Mouse (Mus musculus): ENCODE results near the gene Abcf2. TPM values are rescaled to one million over a fixed set of nuclear protein-coding genes. Genes with fewer than 3 reads are reported as not detected.
A peak's percentile ranks its signal among the peaks of the same experiment; 100 is the strongest.

Gene Abcf2
- polyA plus RNA-seq, 1 experiment from 2014 or later, result 57.4 TPM

DNA sequence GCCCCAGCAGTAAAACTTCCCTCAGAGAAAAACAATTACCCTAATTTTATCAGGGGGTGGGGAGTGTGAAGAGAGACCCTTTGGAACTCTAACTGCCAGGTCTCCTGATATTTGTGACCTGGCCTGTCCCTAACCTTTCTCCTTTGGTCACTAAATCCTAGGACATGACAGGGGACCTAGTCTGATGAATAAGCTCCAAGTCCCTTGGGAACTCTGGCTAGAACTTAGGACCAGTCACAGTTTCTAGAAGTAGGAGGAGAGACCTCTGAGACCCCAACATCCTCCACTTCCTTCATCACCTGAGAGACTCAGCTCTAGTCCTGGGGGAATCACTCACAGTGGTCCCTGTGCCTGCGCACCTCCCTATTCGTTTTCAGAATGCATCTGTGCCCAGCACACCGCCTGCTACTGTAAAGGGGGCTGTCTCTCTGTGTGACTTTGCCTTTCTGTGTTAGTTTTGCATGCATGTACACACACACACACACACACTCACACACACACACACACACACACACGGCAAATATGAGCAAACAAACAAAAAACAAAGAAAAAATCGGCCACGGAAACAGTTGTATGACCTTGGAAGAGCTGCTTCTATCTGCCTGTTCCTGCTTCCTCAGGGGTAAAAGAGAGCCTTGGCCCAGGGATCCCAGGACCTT, 28.2 kb upstream of the Abcf2 start:
- H3K4me3 ChIP-seq (ENCODE audit: control insufficient read depth in 1 of 2, insufficient read depth in 1 of 2, low read depth in 1 of 2, low read length in 2 of 2), result peak overlapping the region; percentile 70 to 88
- H3K27me3 ChIP-seq (ENCODE audit: control insufficient read depth, insufficient read depth, low read length), result no peaks in the 10 kb centered on the region
- H3K27ac ChIP-seq (replicated peaks in 1 of 2; ENCODE audit: control insufficient read depth in 1 of 2, insufficient read depth in 1 of 2, low read depth in 2 of 2, low read length in 2 of 2), result peak overlapping the region; percentile 93 to 100
- H3K4me2 ChIP-seq (ENCODE audit: low read length), result peak overlapping the region; percentile 91
- H3K4me1 ChIP-seq (ENCODE audit: control insufficient read depth in 2 of 2, insufficient read depth in 2 of 2, low read length in 2 of 2), result peaks cover 41 to 55% of the 10 kb centered on the region in 2 experiments
- H3K36me3 ChIP-seq (ENCODE audit: control insufficient read depth, insufficient read depth, low read length), result no peaks in the 10 kb centered on the region
- no peak for ATAC-seq (ENCODE audit: insufficient number of reproducible peaks, insufficient read depth, low FRiP score, low read depth)
- no peaks in the 10 kb centered on the region for H3K9me3 ChIP-seq (ENCODE audit: control insufficient read depth, low read length)
- H3K9ac ChIP-seq (ENCODE audit: low read length), result peak overlapping the region; percentile 95
- 13% methylated on average over 6 of the region's 6 CpGs for WGBS

DNA sequence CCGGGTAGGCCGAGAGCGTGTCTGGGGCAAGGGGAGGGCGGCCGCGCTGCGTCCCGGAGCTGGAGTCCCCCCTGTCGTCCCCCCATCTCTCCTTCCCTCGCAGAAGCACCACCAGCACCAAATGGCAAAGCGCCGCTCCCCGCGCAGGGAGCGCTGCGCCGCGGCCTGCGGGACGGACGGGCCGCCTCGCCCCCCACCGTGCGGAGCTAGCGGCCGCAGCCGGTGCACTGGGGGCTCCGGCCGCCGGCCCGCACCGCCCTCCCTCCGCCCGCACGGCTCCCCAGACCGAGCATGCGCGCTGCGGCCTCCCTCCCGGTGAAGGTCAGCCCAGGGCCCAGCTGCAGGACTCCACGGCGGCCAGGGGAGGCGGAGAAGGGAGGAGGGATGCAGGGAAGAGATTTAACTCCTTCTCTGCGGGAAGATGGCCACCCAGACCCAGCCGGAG, 27.4 kb upstream of the Abcf2 start:
- H3K36me3 ChIP-seq (ENCODE audit: control insufficient read depth, insufficient read depth, low read length), result no peaks in the 10 kb centered on the region
- no peaks in the 10 kb centered on the region for H3K9me3 ChIP-seq (ENCODE audit: control insufficient read depth, low read length)
- peaks cover 40 to 57% of the 10 kb centered on the region in 2 experiments for H3K4me1 ChIP-seq (ENCODE audit: control insufficient read depth in 2 of 2, insufficient read depth in 2 of 2, low read length in 2 of 2)
- no peaks in the 10 kb centered on the region for H3K27me3 ChIP-seq (ENCODE audit: control insufficient read depth, insufficient read depth, low read length)
- ATAC-seq (ENCODE audit: insufficient number of reproducible peaks, insufficient read depth, low FRiP score, low read depth), result peak; percentile 77
- H3K4me3 ChIP-seq (ENCODE audit: control insufficient read depth in 1 of 2, insufficient read depth in 1 of 2, low read depth in 1 of 2, low read length in 2 of 2), result peak overlapping the region; percentile 70 to 88
- peak overlapping the region; percentile 95 for H3K9ac ChIP-seq (ENCODE audit: low read length)
- peak overlapping the region; percentile 91 for H3K4me2 ChIP-seq (ENCODE audit: low read length)
- H3K27ac ChIP-seq (replicated peaks in 1 of 2; ENCODE audit: control insufficient read depth in 1 of 2, insufficient read depth in 1 of 2, low read depth in 2 of 2, low read length in 2 of 2), result peak overlapping the region; percentile 93 to 100
- under 1% methylated on average over 45 of the region's 46 CpGs for WGBS

DNA sequence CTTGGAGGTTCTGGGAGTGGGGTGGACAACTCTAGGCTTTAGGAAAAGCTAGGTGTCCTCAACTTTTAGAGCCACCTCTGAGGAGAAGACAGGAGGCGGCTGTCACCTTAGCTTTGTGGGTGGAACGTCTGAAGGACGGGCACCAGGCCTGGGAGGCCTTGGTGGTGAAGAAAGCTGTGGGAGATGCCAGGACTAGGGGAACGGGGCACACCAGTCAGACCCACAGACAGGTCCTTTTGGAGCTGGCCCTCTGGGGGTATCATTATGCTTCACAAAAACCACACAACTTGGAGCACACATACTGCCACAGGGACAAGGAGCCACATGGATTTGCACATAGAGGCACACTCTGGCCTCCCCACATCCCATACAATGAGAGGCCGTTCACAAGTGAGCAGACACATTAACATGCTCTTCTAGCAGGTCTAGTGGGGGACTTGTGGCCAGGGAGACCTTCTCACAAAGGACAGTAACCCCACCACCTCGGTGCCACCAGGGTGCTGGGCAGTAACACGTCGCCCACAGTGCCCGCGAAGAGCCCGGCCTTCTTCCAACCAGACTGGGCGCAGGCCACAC, 26.9 kb upstream of the Abcf2 start:
- Histone ChIP-seq H3K9me3 (ENCODE audit: control insufficient read depth, low read length) (no peaks in the 10 kb centered on the region), H3K36me3 (ENCODE audit: control insufficient read depth, insufficient read depth, low read length) (no peaks in the 10 kb centered on the region), H3K4me1 (ENCODE audit: control insufficient read depth in 2 of 2, insufficient read depth in 2 of 2, low read length in 2 of 2) (peaks cover 38 to 57% of the 10 kb centered on the region in 2 experiments), H3K4me2 (ENCODE audit: low read length) (peak overlapping the region; percentile 91), H3K27ac (replicated peaks in 1 of 2; ENCODE audit: control insufficient read depth in 1 of 2, insufficient read depth in 1 of 2, low read depth in 2 of 2, low read length in 2 of 2) (peak overlapping the region; percentile 93 to 100), H3K27me3 (ENCODE audit: control insufficient read depth, insufficient read depth, low read length) (no peaks in the 10 kb centered on the region), H3K4me3 (ENCODE audit: control insufficient read depth in 1 of 2, insufficient read depth in 1 of 2, low read depth in 1 of 2, low read length in 2 of 2) (peak overlapping the region; percentile 70 to 88), H3K9ac (ENCODE audit: low read length) (peak overlapping the region; percentile 95)
- 14% methylated on average over 12 of the region's 12 CpGs for WGBS
- ATAC-seq (ENCODE audit: insufficient number of reproducible peaks, insufficient read depth, low FRiP score, low read depth), result no peak

DNA sequence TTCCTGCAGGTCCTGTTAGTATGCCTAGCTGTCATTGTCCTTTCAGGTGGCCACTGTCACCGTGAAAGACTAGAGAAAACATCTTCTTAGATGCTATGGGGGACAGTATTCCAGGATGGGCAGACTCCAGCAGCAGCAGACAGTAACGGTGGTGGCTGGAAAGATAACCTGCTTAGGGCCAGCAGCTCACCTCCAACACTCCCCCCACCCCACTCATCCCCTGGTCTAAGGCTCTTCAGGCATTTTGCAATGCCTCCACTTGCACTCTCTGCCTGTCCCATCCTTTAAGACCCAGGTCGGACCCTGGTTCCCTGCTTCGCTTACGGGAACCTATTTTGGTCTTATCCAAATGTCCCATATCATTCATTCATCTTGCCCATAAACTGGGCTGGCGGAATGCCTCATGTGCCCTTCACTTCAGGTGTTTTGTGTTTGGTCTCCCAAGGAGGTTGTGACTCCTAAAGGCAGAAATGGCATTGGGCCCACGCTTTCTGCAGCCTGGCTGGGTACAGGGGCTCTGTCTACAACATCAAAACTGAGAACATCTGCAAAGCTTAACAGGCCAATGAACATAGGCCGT, 26.3 kb upstream of the Abcf2 start:
- WGBS, result 51% methylated on average over 8 of the region's 8 CpGs
- no peak for ATAC-seq (ENCODE audit: insufficient number of reproducible peaks, insufficient read depth, low FRiP score, low read depth)

DNA sequence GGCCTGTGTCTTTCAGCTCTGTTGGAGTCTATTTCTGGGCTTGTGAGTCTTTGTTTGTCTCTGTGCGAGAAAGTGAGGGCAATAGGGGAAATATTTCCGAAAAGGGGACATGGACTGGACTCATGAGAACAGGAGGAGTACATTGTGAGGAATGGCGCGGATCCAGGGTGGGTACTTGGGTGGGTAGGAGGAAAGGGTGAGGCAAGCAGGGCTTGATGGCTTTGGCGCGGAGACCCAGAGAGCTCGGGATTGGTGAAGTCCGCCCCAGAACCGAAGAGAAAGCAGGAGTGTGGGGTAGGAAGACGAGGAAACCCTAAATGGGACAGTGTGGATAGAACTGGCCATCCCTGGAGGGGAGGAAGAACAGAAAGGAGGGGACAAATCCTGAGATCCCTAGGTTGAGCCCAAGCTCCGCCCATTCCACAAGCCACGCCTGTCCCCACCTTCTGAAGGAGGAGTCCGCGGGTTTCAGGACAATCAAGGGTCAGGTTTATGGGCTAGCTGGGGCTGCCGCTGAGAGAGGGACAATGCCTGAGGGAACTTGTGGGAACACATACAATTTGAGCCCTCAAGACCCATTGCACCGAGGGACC, 25.6 kb upstream of the Abcf2 start:
- H3K4me3 ChIP-seq (ENCODE audit: control insufficient read depth in 1 of 2, insufficient read depth in 1 of 2, low read depth in 1 of 2, low read length in 2 of 2), result peak overlapping the region; percentile 71 to 84
- no peaks in the 10 kb centered on the region for H3K9me3 ChIP-seq (ENCODE audit: control insufficient read depth, low read length)
- H3K4me1 ChIP-seq (ENCODE audit: control insufficient read depth in 2 of 2, insufficient read depth in 2 of 2, low read length in 2 of 2), result peaks cover 47 to 65% of the 10 kb centered on the region in 2 experiments
- peak; percentile 49 for ATAC-seq (ENCODE audit: insufficient number of reproducible peaks, insufficient read depth, low FRiP score, low read depth)
- peak overlapping the region; percentile 91 for H3K4me2 ChIP-seq (ENCODE audit: low read length)
- no peaks in the 10 kb centered on the region for H3K27me3 ChIP-seq (ENCODE audit: control insufficient read depth, insufficient read depth, low read length)
- peak overlapping the region; percentile 99 to 100 for H3K27ac ChIP-seq (replicated peaks in 1 of 2; ENCODE audit: control insufficient read depth in 1 of 2, insufficient read depth in 1 of 2, low read depth in 2 of 2, low read length in 2 of 2)
- peak overlapping the region; percentile 95 for H3K9ac ChIP-seq (ENCODE audit: low read length)
- WGBS, result 2% methylated on average over 16 of the region's 16 CpGs
- no peaks in the 10 kb centered on the region for H3K36me3 ChIP-seq (ENCODE audit: control insufficient read depth, insufficient read depth, low read length)

More for the DNA sequence above, 26.3 kb upstream of the Abcf2 start:
- Histone ChIP-seq H3K4me1 (ENCODE audit: control insufficient read depth in 2 of 2, insufficient read depth in 2 of 2, low read length in 2 of 2) (peaks cover 41 to 58% of the 10 kb centered on the region in 2 experiments), H3K36me3 (ENCODE audit: control insufficient read depth, insufficient read depth, low read length) (no peaks in the 10 kb centered on the region), H3K4me3 (ENCODE audit: control insufficient read depth in 1 of 2, insufficient read depth in 1 of 2, low read depth in 1 of 2, low read length in 2 of 2) (peak overlapping the region in 1 of 2 experiments; percentile 84; a peak in 1 of 4 replicates), H3K27me3 (ENCODE audit: control insufficient read depth, insufficient read depth, low read length) (no peaks in the 10 kb centered on the region), H3K9me3 (ENCODE audit: control insufficient read depth, low read length) (no peaks in the 10 kb centered on the region), H3K9ac (ENCODE audit: low read length) (peak overlapping the region; percentile 95), H3K4me2 (ENCODE audit: low read length) (peak overlapping the region; percentile 91), H3K27ac (replicated peaks in 1 of 2; ENCODE audit: control insufficient read depth in 1 of 2, insufficient read depth in 1 of 2, low read depth in 2 of 2, low read length in 2 of 2) (peak overlapping the region; percentile 93 to 100)

DNA sequence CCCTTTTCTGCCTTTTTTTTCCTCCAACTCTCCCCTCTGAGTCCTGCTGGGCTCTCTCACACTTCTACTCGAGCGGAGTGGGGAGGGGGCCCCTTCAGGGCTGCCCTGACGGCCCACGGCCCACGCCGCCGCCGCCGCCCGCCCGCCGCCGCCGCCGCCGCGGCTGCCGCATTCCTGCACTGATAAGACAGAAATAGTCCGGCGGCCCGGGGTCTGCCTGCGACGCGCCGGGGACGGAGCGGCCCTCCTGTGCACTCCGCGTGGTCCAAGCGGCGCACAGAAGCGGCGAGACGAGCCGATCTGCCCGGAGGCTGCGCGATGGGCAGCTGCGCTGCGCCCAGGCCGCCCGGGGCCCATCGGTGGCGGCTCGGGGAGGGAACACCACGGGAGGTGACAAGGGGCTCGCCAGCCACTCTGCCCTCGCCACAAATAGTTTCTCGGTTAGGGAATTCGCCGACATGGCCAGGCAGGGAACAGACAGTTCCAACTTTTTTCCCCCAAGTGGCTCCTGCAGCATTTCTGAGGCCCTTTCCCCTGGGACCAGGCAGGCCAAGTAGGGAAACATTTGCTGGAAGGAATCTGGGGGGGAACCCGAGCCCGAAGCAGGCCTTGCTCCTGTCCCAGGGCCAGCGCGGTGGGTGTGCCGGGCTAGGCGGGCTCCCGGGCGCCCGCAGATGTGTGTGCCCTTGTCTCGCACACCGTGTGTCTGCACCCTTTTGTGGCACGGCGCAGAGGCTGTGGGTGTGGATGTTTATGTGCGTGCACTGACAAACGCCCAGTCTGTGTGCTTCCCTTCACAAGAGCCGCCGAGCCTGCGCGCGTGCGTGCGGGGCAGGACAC, 24.9 kb upstream of the Abcf2 start:
- Histone ChIP-seq H3K4me2 (ENCODE audit: low read length) (peak overlapping the region; percentile 91), H3K27ac (replicated peaks in 1 of 2; ENCODE audit: control insufficient read depth in 1 of 2, insufficient read depth in 1 of 2, low read depth in 2 of 2, low read length in 2 of 2) (peak overlapping the region; percentile 99 to 100), H3K9ac (ENCODE audit: low read length) (peak overlapping the region; percentile 95), H3K4me3 (ENCODE audit: control insufficient read depth in 1 of 2, insufficient read depth in 1 of 2, low read depth in 1 of 2, low read length in 2 of 2) (peak overlapping the region; percentile 71 to 84), H3K4me1 (ENCODE audit: control insufficient read depth in 2 of 2, insufficient read depth in 2 of 2, low read length in 2 of 2) (peaks cover 49 to 66% of the 10 kb centered on the region in 2 experiments), H3K9me3 (ENCODE audit: control insufficient read depth, low read length) (no peaks in the 10 kb centered on the region), H3K27me3 (ENCODE audit: control insufficient read depth, insufficient read depth, low read length) (no peaks in the 10 kb centered on the region), H3K36me3 (ENCODE audit: control insufficient read depth, insufficient read depth, low read length) (no peaks in the 10 kb centered on the region)
- peak; percentile 70 for ATAC-seq (ENCODE audit: insufficient number of reproducible peaks, insufficient read depth, low FRiP score, low read depth)
- WGBS, result under 1% methylated on average over 73 of the region's 73 CpGs
